Mouse (Mus musculus) lung, adult 18-20 months (tissue): ENCODE measurements at regions not wholly inside any gene's neighbourhood (a gene's known extent, or its start where the extent isn't known, plus 50 kb on each side); places are given as distances from the start of the nearest gene placed in this dataset.

Source experiments
- DNase-seq, 2 experiments: peaks; one replicate each; pipeline ENCODE4 v3.0.0; 2022; ENCODE audit warnings: mixed read lengths in 2 of 2

- no peak for DNase-seq
Measured at GRCm38 (mm10) chr15:96878796-96879195, 177.0 kb downstream of the Slc38a4 start.

GRCm38 (mm10) chr15:96877931-96878330, 177.8 kb downstream of the Slc38a4 start:
- DNase-seq = no peak

GRCm38 (mm10) chr15:96877271-96877670, 177.7 kb upstream of the Slc38a2 start:
- no peak for DNase-seq

- no peak for DNase-seq
Measured at GRCm38 (mm10) chr15:96874145-96874544, 174.6 kb upstream of the Slc38a2 start.

- DNase-seq = no peak
Measured at GRCm38 (mm10) chr15:96873562-96873961, 174.0 kb upstream of the Slc38a2 start.

GRCm38 (mm10) chr15:96873126-96873525, 173.6 kb upstream of the Slc38a2 start:
- DNase-seq = no peak

- no peak for DNase-seq
Measured at GRCm38 (mm10) chr15:96867701-96868100, 168.2 kb upstream of the Slc38a2 start.

GRCm38 (mm10) chr15:96865932-96866331, 166.4 kb upstream of the Slc38a2 start:
- no peak for DNase-seq

GRCm38 (mm10) chr15:96857709-96858108, 158.2 kb upstream of the Slc38a2 start:
- no peak for DNase-seq

GRCm38 (mm10) chr15:96851970-96852768, 152.6 kb upstream of the Slc38a2 start:
- DNase-seq = no peak

- DNase-seq = no peak
Measured at GRCm38 (mm10) chr15:96848150-96848549, 148.6 kb upstream of the Slc38a2 start.

GRCm38 (mm10) chr15:96845221-96845620, 145.7 kb upstream of the Slc38a2 start:
- no peak for DNase-seq

- no peak for DNase-seq
Measured at GRCm38 (mm10) chr15:96844290-96844689, 144.8 kb upstream of the Slc38a2 start.

- DNase-seq = no peak
Measured at GRCm38 (mm10) chr15:96843589-96843988, 144.1 kb upstream of the Slc38a2 start.

- DNase-seq = peak in 1 of 2 experiments; percentile 11
Measured at GRCm38 (mm10) chr15:96842881-96843280, 143.4 kb upstream of the Slc38a2 start.

- no peak for DNase-seq
Measured at GRCm38 (mm10) chr15:96836670-96837069, 137.1 kb upstream of the Slc38a2 start.

- DNase-seq = no peak
Measured at GRCm38 (mm10) chr15:96834862-96835261, 135.3 kb upstream of the Slc38a2 start.

- no peak for DNase-seq
Measured at GRCm38 (mm10) chr15:96834162-96834843, 134.8 kb upstream of the Slc38a2 start.

- DNase-seq = no peak
Measured at GRCm38 (mm10) chr15:96832389-96832788, 132.9 kb upstream of the Slc38a2 start.

- DNase-seq = no peak
Measured at GRCm38 (mm10) chr15:96831256-96831655, 131.7 kb upstream of the Slc38a2 start.

- no peak for DNase-seq
Measured at GRCm38 (mm10) chr15:96830578-96830977, 131.0 kb upstream of the Slc38a2 start.

GRCm38 (mm10) chr15:96829941-96830340, 130.4 kb upstream of the Slc38a2 start:
- peak in 1 of 2 experiments; percentile 25 for DNase-seq

GRCm38 (mm10) chr15:96828681-96829080, 129.2 kb upstream of the Slc38a2 start:
- no peak for DNase-seq

GRCm38 (mm10) chr15:96827931-96828330, 128.4 kb upstream of the Slc38a2 start:
- no peak for DNase-seq
